Mouse (Mus musculus): ENCODE results near the gene Sat2.
A peak's percentile ranks its signal among the peaks of the same experiment; 100 is the strongest.
"Not testable (repeated sequence)": the region's sequence is repeated elsewhere in the genome, so short reads cannot be mapped to it uniquely, and the experiment has no call there.

Sat2 gene

DNA sequence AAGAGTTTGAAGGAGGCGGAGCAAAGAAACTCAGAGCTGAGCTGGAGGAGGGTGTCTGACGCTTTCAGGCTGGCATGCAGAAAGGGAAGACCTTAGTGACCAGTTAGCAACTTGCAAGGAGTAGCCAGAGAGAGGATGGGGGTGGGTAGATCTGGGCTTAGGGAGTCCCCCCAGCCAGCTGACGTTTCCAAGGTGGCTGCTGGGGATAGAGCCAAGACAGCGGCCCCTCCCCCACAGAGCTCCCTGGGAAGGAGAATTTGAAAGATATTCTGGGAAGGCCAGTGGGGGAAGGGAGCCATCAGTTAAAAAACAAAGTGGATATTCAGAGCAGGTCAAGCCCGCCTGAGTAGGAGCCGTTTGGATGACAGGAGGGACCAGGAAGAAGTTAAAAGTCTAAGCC is 21.7 kb upstream of the Sat2 start:
- no peak for DNase-seq (ENCODE audit: extremely low read depth, low read depth)

DNA sequence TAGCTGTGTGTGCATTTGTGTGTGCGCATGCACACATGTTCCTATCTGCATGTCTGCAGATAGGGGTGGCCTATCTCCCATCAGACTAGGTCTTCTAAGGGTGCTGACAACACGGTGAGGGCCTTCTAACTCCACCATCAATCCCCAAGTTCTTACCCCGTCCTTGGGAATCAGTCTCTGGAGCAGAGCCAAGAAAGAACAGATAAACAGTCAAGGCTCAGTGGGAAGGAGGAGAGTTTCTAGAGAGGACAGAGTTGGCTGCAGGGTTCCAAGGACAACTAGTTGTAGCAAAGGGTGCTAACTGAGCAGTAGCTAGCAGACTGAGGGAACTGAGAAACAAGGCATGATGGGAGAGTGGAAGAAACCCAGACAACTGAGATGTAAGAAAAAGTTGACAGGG is 20.1 kb upstream of the Sat2 start:
- DNase-seq (ENCODE audit: extremely low read depth, low read depth) = no peak

DNA sequence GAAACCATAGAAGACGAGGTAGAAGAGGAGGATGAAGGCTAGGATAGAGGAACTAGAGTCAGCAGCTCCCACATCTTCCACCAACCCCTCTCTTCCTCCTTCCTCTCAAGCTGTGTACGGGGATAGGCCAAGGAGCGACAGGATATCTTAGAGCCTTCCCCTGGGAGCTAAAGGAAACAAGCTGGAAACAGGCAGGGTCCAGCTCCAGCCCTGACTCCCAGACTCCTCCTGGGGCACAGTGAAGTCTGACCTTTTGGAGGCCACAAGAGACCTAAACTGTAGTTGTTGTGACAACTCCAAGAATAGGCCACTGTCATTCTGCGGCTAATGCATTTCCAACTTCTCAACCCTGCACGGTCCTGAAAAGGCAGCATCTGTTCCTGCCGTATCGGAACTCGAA is 18.3 kb upstream of the Sat2 start:
- no peak for DNase-seq (ENCODE audit: extremely low read depth, low read depth)

DNA sequence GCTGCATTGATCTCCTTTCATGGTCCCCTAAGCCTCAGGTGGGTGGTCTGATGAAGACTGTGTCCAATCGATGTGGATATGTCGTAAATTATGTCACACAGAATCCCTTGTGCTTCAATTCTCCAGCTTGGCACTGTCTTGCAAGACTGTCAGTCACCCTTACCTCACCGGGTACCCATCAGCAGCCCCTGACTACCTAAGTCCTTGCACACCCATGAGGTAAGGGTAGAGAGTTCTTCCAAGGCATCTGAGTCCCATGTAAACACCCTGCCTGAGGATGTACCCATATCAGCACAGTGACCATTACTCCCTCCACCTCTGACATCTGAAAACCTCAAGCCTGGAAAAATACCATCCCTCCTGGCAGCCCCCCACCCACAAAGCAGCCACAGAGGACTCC is 17.5 kb upstream of the Sat2 start:
- no peak for DNase-seq (ENCODE audit: extremely low read depth, low read depth)

DNA sequence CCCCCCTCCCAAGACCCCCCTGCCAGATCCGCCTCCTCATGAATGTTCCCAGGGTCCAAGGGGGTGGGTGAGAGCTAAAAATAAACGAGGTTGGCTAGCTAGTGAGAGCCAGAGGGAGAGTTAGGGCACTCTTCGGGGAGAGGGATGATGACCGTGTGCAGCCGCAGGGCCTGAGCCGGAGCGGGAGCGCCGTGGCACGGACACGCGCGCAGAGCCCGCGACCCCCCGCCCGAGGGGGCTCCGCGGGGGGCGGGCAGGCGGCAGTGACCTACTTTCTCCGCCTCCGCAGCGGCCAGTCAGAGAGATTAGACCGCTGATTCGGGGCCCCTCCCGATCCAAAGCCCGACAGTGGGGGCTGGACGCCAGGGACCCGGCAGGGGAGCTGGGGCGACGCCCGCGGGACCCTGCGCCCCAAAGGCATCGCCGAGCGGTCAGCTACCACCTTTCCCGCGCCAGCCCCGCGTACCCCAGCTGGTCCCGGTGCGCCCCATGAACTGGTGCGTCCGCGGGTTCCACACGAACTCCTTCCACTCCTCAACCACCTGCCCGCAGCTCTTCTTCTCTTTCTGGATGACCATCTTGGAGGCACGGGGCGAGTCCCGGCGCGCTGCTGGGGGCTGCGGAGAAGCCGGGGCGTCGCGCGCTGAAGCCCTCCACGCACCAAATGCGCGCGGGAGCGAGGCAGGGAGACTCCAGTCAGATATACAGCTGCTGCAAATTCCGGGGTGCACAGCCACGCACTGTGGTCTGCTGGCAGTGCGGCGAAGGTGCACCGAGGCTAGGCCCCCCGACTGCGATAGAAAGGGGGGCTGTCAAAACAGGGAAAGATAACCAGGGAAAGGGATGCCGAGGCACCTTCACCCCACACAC is 16.8 kb upstream of the Sat2 start:
- DNase-seq (ENCODE audit: extremely low read depth, low read depth) = no peak

DNA sequence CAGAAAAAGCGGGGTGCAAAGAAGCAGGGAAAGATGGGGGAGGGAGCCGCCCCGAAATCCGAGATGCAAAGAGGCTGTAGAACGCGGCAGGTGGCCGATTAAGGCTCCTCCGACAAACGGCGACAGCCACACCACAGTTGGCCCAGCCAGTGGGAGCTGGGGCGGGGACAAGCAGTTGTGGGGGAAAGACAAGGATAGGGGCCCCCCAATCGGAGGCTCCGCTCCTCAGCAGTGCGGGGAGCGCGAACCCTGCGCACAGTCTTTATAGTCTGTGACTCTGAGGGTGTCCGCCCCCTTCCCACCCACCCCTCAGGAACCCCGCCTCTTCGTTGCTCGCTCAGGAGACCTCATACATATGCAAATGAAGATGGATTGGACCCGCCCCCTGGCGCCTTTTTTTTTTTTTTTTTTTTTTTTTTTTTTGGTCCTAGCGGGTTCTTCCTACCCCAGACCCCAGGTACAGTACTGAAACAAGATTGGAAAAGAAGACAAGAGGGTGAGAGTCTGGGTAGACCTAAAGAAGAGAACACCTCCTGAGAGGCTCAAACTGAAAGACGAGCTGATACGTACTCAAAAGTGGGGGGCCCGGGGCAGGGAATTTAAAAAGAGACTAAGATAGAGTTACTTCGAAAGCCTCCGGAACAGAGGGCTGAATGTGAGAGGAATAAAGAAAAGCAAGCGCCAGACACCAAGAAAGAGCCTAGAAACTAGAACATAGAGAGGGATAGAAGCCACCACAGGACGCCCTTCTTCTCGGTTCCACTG is 15.9 kb upstream of the Sat2 start, which contains the start of gene Atp1b2:
Atp1b2 (minus strand) TSS at position 217 of the 765 bp plus-strand sequence.
- DNase-seq (ENCODE audit: extremely low read depth, low read depth) = peak; percentile 85

DNA sequence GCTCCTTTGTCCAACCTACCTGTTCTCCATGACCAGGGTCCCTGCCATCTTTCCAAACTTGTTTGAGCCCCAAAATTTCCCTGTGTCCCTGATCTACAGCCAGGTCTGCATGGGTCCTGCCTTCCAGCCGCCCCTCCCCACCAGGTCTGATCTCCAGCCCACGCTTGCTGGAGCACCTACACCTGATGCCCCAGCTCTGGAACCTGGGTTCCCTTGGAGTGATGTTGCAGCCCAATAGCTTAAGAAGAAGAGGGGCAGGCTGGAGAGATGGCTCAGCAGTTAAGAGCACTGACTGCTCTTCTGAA is 15.4 kb upstream of the Sat2 start:
- no peak for DNase-seq (ENCODE audit: extremely low read depth, low read depth)

DNA sequence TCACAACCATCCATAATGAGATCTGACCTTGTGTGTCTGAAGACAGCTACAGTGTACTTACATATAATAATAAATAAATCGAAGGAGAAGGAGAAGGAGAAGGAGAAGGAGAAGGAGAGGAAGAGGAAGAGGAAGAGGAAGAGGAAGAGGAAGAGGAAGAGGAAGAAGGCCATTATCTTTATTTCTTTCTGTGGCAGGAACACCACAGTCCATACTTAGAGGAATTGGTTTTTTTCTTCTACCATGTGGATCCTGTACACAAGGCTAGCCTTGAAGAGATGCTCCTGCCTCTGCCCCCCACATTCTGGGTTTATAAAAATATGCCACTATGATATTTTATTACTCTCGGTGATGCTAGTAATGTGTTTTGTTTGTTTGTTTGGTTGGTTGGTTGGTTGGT is 15.0 kb upstream of the Sat2 start:
- no peak for DNase-seq (ENCODE audit: extremely low read depth, low read depth)

DNA sequence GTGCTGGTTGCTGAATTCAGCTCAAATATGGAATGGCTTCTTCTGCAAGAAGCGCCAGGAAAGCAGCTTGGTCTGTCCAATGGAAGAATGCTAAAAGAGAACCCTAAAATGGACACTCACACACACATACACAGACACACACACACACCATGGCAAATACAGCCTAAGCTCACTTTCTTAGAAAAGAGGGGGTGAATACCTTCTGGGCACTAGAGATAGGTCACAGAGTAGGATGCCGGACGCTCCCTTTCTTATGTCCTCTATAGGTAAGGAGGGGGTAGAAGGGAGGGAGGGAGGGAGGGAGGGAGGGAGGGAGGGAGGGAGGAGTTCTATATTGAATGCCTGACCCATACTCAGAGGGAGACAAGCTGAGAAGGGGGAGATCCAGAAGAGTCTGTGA is 13.3 kb upstream of the Sat2 start:
- no peak for DNase-seq (ENCODE audit: extremely low read depth, low read depth)

DNA sequence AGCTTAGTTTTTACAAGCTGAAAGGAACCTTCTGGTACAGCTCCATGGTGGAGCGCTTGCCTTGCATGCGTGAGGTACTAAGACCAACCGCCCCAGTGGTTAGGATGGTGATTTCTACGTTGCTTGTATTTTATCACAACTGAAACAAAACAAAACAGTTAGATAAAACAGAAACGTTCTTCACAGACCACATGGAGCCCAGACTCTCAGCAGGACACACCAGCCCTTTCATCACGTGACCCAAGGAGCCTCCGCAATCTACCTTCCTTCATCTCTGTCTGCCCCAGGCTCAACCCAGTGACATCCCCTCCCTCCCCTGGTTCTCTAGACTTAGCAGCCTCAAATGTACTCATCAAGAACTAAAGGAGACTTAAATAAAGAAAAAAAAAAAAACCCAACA is 12.4 kb upstream of the Sat2 start:
- DNase-seq (ENCODE audit: extremely low read depth, low read depth) = no peak

DNA sequence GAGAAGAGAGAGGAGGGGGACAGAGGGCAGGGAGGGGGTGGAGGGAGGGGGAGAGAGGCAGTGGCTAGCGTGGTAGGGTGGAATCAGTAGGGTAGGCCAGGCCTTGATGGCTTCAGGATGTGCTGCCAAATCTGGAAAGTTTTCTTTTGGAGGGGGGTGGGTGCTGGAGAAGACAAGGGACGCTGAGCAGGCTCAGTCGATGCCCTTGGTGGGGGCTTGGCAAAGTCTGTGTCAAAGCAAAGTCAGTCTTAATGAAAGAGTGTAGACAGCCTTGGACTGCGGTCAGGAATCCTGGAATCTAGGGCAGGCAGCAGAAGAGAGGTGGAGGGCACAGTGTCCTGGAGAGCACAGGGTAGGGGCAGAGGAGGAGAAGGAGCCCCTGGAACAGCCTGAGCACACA is 10.9 kb upstream of the Sat2 start:
- no peak for DNase-seq (ENCODE audit: extremely low read depth, low read depth)

DNA sequence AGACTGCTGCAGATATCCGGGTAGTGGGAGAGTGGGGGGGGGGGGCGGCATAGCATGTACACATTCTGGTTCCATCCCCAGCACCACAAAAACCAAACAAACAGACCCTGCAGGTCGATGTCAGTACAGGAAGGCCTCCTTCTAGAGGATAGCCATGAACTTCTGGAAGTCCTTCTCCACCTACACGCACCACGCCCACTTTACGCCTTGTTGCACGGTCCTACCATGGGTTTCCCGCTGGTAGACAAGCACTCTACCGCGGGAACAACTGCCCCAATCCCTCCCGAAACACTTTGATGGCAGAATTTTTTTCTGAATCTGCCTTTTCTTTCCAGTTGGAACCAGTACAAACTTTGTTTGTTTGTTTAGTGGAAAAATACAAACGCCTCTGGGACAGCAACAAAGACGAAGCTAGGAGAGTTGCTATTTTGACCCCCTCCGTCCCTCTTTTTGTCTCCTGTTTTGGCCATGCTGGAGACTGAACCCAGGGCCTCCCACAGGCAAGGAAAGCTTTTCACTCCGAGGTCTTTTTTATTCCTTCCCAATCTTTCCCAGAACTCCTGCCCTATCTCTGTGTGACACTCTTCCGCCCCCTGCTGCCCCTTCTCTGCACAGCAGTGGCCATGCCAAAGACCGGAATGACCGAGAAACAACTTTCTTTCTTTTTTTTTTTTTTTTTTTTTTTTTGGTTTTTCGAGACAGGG is 8.1 kb upstream of the Sat2 start:
- no peak for DNase-seq (ENCODE audit: extremely low read depth, low read depth)

DNA sequence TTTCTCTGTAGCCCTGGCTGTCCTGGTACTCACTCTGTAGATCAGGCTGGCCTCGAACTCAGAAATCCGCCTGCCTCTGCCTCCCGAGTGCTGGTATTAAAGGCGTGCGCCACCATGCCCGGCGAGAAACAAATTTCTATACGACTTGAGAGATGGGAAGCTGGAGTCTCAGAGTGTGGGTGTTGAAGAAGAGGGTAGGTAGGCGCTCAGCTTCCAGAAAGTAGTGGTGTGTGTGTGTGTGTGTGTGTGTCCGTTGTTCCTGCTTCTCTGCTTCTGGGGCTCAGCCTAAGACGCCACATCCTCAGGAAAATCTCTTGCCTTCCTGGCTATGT is 7.6 kb upstream of the Sat2 start:
- not testable (repeated sequence) for DNase-seq (ENCODE audit: extremely low read depth, low read depth)

DNA sequence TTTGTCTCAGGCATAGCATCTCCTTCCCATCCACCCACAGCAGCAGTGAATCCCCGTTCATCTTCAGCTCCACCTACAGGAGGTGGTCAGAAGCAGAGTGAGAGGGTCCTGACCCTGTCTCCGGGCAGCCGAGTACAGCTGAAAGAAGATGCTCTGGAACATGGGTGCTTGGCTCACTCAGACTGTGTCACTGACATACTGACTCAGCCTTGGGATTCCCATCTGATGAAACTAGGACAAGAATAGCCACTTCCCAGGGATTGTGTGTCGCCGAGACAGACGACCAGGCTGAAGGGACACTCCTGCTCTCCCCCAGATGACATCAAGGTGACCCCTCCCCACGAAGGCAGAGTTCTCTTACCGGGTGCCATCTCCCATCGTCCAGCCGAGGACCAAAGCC is 5.0 kb upstream of the Sat2 start:
- no peak for DNase-seq (ENCODE audit: extremely low read depth, low read depth)

DNA sequence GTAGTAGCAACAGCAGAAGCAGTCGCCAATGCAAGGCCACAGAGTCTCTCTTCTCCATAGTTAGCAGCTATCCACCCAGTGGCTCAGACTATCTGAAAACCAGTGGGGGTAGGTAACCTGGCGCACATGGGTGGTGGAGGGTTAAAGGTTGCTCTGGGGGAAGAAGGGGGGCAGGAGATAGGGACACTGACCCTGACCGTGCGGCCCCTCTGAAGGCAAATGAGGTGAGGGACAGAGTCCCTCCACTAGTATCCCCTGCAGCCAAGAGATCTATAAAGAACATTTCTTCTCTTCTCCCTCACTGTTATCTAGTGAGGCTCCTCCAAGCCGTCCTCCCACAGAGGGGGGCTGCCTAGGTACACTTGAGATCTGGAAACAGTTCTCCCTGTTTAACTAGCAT is 4.0 kb upstream of the Sat2 start, which contains the start of gene Shbg:
Shbg (minus strand) TSS at position 101 of the 400 bp plus-strand sequence.
- no peak for DNase-seq (ENCODE audit: extremely low read depth, low read depth)

DNA sequence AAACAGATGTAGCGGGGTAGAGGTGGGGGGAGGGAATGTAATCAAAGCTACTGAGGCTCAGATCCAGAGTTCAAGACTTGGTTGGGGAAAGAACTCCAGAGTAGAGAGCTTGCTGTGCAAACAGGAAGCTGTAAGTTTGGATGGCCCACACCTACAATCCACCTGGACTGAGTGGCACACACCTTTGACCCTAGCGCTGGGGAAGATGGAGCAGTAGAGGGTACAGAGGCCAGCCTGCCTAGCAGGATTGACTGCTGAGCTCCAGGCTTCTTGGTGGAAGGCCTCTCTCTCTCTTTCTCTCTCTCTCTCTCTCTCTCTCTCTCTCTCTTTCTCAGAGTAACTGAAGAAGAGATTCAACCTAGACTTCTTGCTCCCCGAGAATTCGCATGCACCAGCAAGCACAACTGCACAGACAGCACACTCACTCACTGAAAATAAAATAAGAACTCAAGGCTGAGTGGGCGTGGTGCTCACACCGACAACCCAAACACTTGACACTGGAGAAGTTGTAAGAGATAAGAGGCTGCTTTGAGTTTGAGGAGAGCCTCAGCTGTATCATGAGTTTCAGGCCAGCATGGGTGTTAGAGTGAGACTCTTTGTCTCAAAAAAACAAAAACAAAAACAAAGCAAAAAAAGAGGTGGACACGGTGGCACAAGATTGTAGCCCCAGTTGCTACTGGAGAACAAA is 1.3 kb upstream of the Sat2 start:
- no peak for DNase-seq (ENCODE audit: extremely low read depth, low read depth)

DNA sequence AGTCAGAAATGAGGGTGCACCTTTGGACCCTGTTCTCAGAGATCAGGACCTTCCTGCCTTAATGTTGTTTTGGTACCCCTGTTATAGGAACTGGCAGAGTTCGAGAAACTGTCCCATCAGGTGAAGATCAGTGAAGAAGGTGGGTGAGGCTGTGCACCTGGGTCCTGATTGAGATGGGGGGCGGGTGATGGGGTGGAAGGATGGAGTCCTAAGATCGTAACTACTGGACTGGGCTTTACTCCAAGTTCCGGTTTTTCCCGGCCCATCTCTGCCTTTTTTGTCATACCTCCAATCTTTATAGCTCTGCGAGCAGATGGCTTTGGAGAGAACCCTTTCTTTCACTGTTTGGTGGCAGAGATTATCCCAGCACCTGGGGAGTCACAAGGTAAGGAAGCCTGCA is 582 bp downstream of the Sat2 start:
- DNase-seq (ENCODE audit: extremely low read depth, low read depth) = no peak

DNA sequence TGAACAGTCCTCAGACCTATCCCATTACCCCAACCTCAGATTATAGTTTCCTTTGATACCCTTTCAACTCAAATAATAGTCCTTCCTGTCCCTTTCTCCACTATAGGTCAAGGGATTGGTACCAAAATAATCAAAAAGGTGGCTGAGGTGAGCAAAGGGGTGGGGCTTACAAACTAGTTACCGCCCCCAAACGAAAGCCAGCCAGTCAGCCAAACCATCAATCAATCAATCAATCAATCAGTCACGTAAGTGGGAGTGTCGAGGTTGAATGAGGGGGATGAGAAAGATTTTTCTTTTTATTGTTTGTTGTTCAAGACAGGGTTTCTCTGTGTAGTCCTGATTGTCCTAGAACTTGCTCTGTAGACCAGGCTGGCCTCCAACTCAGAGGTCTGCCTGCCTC is 1.2 kb downstream of the Sat2 start:
- DNase-seq (ENCODE audit: extremely low read depth, low read depth) = no peak

DNA sequence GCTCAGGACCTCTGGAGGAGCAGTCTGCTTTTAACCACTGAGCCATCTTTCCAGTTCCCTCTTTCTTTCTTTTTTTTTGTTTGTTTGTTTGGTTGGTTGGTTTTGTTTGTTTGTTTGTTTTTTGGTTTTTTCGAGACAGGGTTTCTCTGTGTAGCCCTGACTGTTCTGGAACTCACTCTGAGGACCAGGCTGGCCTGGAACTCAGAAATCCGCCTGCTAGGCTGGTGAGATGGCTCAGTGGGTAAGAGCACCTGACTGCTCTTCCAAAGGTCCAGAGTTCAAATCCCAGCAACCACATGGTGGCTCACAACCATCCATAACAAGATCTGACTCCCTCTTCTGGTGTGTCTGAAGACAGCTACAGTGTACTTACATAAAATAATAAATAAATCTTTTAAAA is 2.5 kb downstream of the Sat2 start:
- DNase-seq (ENCODE audit: extremely low read depth, low read depth) = not testable (repeated sequence)

DNA sequence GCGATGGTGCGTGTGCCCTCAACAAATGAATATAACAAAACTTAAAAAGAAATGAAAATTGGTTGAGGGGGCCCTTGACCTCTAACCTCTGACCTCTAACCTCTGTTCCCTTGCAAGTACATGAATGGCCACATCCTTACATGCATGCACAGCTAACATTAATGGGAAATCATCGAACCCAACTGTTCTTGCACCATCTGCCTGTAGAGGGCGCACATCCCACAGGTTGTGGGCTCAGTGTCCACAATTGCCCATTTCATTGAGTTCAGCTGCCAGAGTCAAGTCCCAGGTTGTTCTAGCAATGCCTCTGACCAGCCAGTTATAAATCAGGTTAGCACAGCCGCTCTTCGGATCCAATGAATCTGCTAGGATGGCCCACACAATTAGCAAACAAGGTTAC is 6.5 kb downstream of the Sat2 start:
- DNase-seq (ENCODE audit: extremely low read depth, low read depth) = no peak

DNA sequence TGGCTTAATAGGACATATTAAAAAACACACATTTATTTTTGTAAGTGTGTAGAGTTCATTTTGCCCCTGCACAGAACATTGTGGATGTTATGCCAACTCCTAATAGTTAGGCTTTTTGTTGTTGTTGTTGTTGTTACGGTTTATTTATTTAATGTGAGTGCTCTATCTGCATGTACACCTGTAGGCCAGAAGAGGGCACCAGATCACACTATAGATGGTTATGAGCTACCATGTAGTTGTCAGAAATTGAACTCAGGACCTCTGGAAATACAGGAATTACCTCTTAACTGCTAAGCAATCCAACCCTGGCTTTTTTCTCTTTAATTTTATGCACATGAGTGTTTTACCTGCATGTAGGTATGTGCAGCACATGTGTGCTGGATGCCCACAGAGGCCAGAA is 8.0 kb downstream of the Sat2 start:
- DNase-seq (ENCODE audit: extremely low read depth, low read depth) = no peak
